Mouse (Mus musculus): ENCODE measurements at regions not wholly inside any gene's neighbourhood (a gene's known extent, or its start where the extent isn't known, plus 50 kb on each side); places are given as distances from the start of the nearest gene placed in this dataset.

DNA sequence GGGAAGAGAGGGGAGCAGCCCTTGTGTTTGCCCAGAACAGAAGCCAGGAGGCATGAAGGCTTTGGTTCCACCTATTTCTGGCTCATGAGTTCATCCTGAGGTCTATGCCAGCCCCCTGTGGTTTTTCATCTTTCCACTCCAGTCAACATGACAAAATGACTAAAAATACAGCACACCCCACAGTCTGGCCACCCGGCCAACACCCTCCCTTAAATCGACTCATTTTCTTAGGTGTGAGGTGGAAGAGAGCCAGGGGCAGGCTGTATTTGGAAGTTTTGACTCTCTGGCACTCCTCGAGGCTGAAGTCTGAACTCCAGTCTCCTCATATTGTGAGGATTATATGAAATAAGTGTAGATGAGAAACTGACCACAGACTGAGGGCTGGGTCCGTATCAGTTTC, 55.0 kb upstream of the Ywhaq start:
- Histone ChIP-seq H3K9me3 (replicated peaks; ENCODE audit: insufficient read depth, low read length) (no peaks in the 10 kb centered on the region), H3K79me2 (ENCODE audit: control insufficient read depth, insufficient read depth, low read length, poor library complexity) (no peaks in the 10 kb centered on the region), H3K9ac (ENCODE audit: control insufficient read depth, low read depth, low read length, poor library complexity, severe bottlenecking) (no peak overlapping the region), H3K4me3 (ENCODE audit: control insufficient read depth in 1 of 2, insufficient read depth in 1 of 2, low read depth in 2 of 2, low read length in 2 of 2) (no peak overlapping the region), H3K27ac (ENCODE audit: control insufficient read depth, low read depth, low read length) (no peak overlapping the region), H3K4me1 (ENCODE audit: control insufficient read depth in 1 of 2, insufficient read depth in 2 of 2, low read length in 2 of 2) (no peaks in the 10 kb centered on the region), H3K36me3 (ENCODE audit: control insufficient read depth in 1 of 2, insufficient read depth in 2 of 2, low read length in 2 of 2) (no peaks in the 10 kb centered on the region), H3K27me3 (ENCODE audit: control insufficient read depth in 1 of 2, insufficient read depth in 2 of 2, low read length in 2 of 2) (no peaks in the 10 kb centered on the region)
- no peak for DNase-seq (ENCODE audit: low read depth, low spot score)
- TF ChIP-seq GABPA (IDR thresholded peaks at IDR 0.05; ENCODE audit: low read depth, low read length) (no peak), USF2 (IDR thresholded peaks at IDR 0.05; ENCODE audit: borderline replicate concordance in 1 of 2, insufficient read depth in 1 of 2, low read depth in 1 of 2, low read length in 2 of 2) (no peak), BHLHE40 (IDR thresholded peaks at IDR 0.05; ENCODE audit: borderline replicate concordance, low read depth, low read length) (no peak), MYC (IDR thresholded peaks at IDR 0.05; ENCODE audit: low read depth, low read length) (no peak), MYB (IDR thresholded peaks at IDR 0.05; ENCODE audit: low read depth, low read length) (no peak), POLR2AphosphoS2 (IDR thresholded peaks at IDR 0.05; ENCODE audit: low read length) (no peak), ETS1 (IDR thresholded peaks at IDR 0.05; ENCODE audit: low read depth, low read length) (no peak), RAD21 (IDR thresholded peaks at IDR 0.05; ENCODE audit: low read depth, low read length) (no peak), USF1 (IDR thresholded peaks at IDR 0.05; ENCODE audit: low read depth, low read length) (no peak), MAFK (IDR thresholded peaks at IDR 0.05; ENCODE audit: borderline replicate concordance, low read depth, low read length) (no peak), POLR2A (IDR thresholded peaks at IDR 0.05; ENCODE audit: control insufficient read depth in 1 of 2, insufficient read depth in 1 of 2, low read depth in 1 of 2, low read length in 2 of 2, poor library complexity in 1 of 2) (no peak), POLR2AphosphoS5 (IDR thresholded peaks at IDR 0.05; ENCODE audit: borderline replicate concordance, low read depth, low read length) (no peak), TCF12 (IDR thresholded peaks at IDR 0.05; ENCODE audit: low read depth, low read length) (no peak)

DNA sequence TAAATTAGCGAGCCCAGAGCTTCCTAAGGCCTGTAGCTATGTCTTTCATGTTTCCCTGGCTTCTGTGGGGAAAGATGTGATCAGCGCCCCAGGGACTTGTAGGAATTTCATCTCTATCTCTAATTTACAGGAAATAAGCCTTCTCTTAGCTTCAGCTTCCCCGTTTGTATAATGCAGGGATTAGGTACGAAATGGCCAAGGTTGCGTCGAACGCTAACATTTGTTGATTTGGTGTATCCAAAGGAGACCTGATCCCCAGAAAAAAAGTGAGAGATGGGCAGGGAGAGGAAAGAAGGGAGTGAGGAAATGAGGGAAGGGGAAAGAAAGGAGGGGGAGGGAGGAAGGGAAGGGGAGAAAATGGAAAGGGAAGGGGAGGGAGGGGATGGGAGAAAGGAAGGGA, 54.5 kb upstream of the Ywhaq start:
- no peaks in the 10 kb centered on the region for H3K36me3 ChIP-seq (ENCODE audit: control insufficient read depth in 1 of 2, insufficient read depth in 2 of 2, low read length in 2 of 2)
- no peak overlapping the region for H3K27ac ChIP-seq (ENCODE audit: control insufficient read depth, low read depth, low read length)
- no peaks in the 10 kb centered on the region for H3K27me3 ChIP-seq (ENCODE audit: control insufficient read depth in 1 of 2, insufficient read depth in 2 of 2, low read length in 2 of 2)
- H3K4me3 ChIP-seq (ENCODE audit: control insufficient read depth in 1 of 2, insufficient read depth in 1 of 2, low read depth in 2 of 2, low read length in 2 of 2), result no peak overlapping the region
- H3K4me1 ChIP-seq (ENCODE audit: control insufficient read depth in 1 of 2, insufficient read depth in 2 of 2, low read length in 2 of 2), result no peaks in the 10 kb centered on the region
- no peaks in the 10 kb centered on the region for H3K79me2 ChIP-seq (ENCODE audit: control insufficient read depth, insufficient read depth, low read length, poor library complexity)
- DNase-seq (ENCODE audit: low read depth, low spot score), result no peak
- TF ChIP-seq USF1 (IDR thresholded peaks at IDR 0.05; ENCODE audit: low read depth, low read length), result no peak
- H3K9ac ChIP-seq (ENCODE audit: control insufficient read depth, low read depth, low read length, poor library complexity, severe bottlenecking), result no peak overlapping the region
- no peaks in the 10 kb centered on the region for H3K9me3 ChIP-seq (replicated peaks; ENCODE audit: insufficient read depth, low read length)

DNA sequence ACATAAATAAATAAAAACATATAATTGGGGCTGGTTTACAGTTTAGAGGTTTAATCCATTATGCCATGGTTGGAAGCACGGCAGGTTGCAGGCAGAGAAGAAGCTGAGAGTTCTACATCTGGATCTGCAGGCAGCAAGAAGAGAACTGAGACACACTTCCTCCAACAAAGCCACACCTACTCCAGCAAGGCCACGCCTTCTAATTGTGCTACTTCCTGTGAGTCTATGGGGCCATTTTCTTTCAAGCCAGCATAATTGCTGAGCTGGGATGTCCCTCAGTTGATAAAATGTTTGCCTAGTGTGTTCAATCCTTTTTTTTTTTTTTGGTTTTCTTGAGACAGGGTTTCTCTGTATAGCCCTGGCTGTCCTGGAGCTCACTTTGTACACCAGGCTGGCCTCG, 52.8 kb upstream of the Ywhaq start:
- H3K36me3 ChIP-seq (ENCODE audit: control insufficient read depth in 1 of 2, insufficient read depth in 2 of 2, low read length in 2 of 2), result no peaks in the 10 kb centered on the region
- no peaks in the 10 kb centered on the region for H3K79me2 ChIP-seq (ENCODE audit: control insufficient read depth, insufficient read depth, low read length, poor library complexity)
- DNase-seq (ENCODE audit: low read depth, low spot score), result peak; percentile 9
- no peak for TF ChIP-seq GABPA (IDR thresholded peaks at IDR 0.05; ENCODE audit: low read depth, low read length)
- H3K4me3 ChIP-seq (ENCODE audit: control insufficient read depth in 1 of 2, insufficient read depth in 1 of 2, low read depth in 2 of 2, low read length in 2 of 2), result no peak overlapping the region
- H3K27ac ChIP-seq (ENCODE audit: control insufficient read depth, low read depth, low read length), result no peak overlapping the region
- H3K27me3 ChIP-seq (ENCODE audit: control insufficient read depth in 1 of 2, insufficient read depth in 2 of 2, low read length in 2 of 2), result no peaks in the 10 kb centered on the region
- no peaks in the 10 kb centered on the region for H3K9me3 ChIP-seq (replicated peaks; ENCODE audit: insufficient read depth, low read length)
- no peak overlapping the region for H3K9ac ChIP-seq (ENCODE audit: control insufficient read depth, low read depth, low read length, poor library complexity, severe bottlenecking)
- no peaks in the 10 kb centered on the region for H3K4me1 ChIP-seq (ENCODE audit: control insufficient read depth in 1 of 2, insufficient read depth in 2 of 2, low read length in 2 of 2)
